Mouse (Mus musculus): ENCODE data around the gene Smyd4. TPM values are rescaled to one million over a fixed set of nuclear protein-coding genes. Genes with fewer than 3 reads are reported as not detected.

Smyd4 gene
- polyA plus RNA-seq, 1 experiment from 2014 or later, result 10.7 TPM

DNA sequence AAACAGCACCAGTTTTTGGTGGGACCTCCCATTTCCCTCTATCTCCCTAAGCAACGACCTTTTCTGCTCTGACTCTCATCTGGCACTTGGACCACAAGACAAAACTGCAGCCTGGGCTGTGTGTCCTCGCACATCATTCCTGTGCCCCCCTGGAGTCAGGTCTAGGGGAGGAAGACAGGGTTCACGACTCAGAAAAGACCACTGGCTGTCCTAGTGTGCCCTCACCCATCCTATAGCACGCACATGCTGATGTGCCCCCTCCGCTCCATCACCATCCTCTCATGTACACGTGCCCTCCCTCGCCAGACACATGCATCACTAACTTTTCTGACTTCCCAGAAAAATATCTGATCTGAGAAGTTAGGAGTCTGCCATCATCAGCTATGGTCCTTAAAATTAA, 71.8 kb downstream of the Smyd4 start:
- Histone ChIP-seq H3K9me3 (replicated peaks; ENCODE audit: control insufficient read depth, low read length) (no peaks in the 10 kb centered on the region), H3K27ac (ENCODE audit: low read depth, low read length) (no peak overlapping the region), H3K4me3 (ENCODE audit: low read depth, low read length) (no peak overlapping the region), H3K4me2 (ENCODE audit: low read length) (no peak overlapping the region), H3K4me1 (ENCODE audit: control insufficient read depth, insufficient read depth, low read length) (no peaks in the 10 kb centered on the region), H3K27me3 (replicated peaks; ENCODE audit: control insufficient read depth, insufficient read depth, low read length) (no peaks in the 10 kb centered on the region), H3K36me3 (ENCODE audit: control insufficient read depth, insufficient read depth, low read length) (no peaks in the 10 kb centered on the region), H3K9ac (ENCODE audit: low read length) (no peak overlapping the region)
- 81% methylated on average over 7 of the region's 7 CpGs for WGBS
- no peak for ATAC-seq
- no peak for DNase-seq (ENCODE audit: low spot score)

DNA sequence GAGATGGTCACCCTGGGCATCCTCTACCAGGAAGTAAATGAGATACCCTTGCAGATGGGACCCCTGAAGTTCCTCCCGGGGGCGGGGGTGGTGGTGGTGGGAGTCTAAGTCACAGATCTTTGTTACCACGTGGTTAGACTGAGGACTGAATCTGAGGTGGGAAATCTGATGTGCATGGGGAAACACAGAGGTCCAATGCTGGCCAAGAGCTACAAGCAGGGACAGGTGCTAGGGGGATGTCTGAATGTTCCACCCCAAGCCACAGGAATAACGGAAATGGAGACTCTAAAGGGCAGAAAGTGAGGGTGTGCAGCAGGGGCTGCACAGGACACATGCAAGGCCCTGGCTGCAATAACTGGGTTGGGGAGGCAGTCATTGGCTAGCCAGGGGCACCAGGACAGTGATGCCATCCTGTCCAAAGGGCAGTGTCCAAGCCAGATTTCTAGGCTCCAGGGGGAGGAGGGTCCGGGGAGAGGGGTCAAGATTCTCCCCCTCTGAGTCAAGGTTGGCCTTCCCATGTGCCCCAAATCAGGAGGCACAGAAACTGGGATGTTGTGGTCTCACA, 72.7 kb downstream of the Smyd4 start:
- Histone ChIP-seq H3K9me3 (replicated peaks; ENCODE audit: control insufficient read depth, low read length) (no peaks in the 10 kb centered on the region), H3K27me3 (replicated peaks; ENCODE audit: control insufficient read depth, insufficient read depth, low read length) (no peaks in the 10 kb centered on the region), H3K36me3 (ENCODE audit: control insufficient read depth, insufficient read depth, low read length) (no peaks in the 10 kb centered on the region), H3K4me3 (ENCODE audit: low read depth, low read length) (no peak overlapping the region), H3K9ac (ENCODE audit: low read length) (no peak overlapping the region), H3K27ac (ENCODE audit: low read depth, low read length) (no peak overlapping the region), H3K4me2 (ENCODE audit: low read length) (no peak overlapping the region), H3K4me1 (ENCODE audit: control insufficient read depth, insufficient read depth, low read length) (no peaks in the 10 kb centered on the region)
- DNase-seq (ENCODE audit: low spot score) (no peak), ATAC-seq (no peak)
- WGBS, result 72% methylated on average over 5 of the region's 5 CpGs

DNA sequence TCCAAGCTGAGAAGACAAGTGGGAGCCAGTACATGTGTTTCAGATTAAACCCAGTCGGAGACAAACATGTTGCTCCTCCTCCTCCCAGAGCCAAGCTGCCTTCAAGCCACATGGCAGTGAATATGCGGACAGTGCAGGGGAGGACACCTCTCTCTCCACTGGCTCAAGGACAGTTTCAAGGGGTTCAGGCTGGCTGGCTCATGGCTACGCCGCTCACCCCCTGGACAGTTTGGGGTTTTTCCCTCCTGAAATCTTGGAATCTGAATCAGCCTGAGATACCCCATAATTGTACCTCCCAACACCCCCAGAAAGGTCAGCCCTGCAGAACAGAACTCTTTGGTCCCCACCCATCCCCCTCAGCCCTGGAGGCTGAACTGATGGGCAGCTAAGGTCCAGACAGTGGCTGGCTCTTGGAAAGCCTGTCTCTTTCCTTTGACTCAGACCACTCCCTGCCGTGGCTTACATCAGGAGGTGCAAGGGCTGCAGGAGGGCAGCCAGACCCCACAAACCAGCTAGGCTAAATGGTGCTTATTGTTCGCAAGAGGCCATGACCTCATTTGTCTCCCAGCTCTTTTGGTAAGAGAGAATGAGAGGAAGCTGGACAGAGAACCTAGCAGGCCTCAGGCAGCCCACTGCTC, 73.3 kb downstream of the Smyd4 start:
- Histone ChIP-seq H3K4me3 (ENCODE audit: low read depth, low read length) (no peak overlapping the region), H3K36me3 (ENCODE audit: control insufficient read depth, insufficient read depth, low read length) (no peaks in the 10 kb centered on the region), H3K27me3 (replicated peaks; ENCODE audit: control insufficient read depth, insufficient read depth, low read length) (no peaks in the 10 kb centered on the region), H3K9ac (ENCODE audit: low read length) (no peak overlapping the region), H3K4me2 (ENCODE audit: low read length) (no peak overlapping the region), H3K27ac (ENCODE audit: low read depth, low read length) (no peak overlapping the region), H3K9me3 (replicated peaks; ENCODE audit: control insufficient read depth, low read length) (no peaks in the 10 kb centered on the region), H3K4me1 (ENCODE audit: control insufficient read depth, insufficient read depth, low read length) (no peaks in the 10 kb centered on the region)
- ATAC-seq (no peak), DNase-seq (ENCODE audit: low spot score) (no peak)
- 52% methylated on average over 6 of the region's 6 CpGs for WGBS

DNA sequence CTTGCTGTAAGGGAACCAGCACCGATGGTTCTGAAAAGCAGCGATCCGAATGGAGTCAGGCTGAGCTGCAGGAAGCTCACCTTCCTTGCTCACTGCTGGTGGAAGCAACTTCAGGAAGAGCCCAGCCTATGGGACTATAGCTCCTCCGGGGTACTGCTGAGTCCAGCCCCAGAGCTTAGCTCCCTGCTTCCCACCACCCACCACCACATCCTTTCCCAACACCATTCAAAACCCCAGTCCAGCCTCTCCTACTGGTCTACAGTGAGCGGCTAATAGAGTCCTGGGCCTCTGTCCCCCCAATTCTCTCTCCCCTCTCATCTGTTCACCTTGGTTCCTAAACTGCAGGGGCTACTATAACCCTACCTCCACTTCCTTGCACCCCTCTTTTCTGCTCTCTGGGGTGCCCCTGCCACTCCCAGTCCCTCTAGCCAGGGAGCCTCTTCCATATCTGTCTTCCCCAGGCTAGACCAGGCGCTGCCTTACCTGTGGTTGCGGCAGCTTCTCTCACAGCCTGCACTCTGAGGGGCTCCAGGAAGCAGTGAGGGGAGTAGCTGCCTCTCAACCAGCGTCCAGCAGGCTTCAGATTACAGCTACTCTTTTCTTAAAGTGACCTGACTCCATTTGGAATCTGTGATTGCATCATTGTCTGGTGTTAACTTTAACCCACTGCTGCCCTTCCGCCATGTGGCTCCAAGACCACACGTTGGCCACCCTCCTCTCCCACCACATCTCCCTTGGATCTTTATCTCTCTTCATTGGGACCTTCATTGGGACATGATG, 74.0 kb downstream of the Smyd4 start, which contains the start of gene Serpinf1:
Gene Serpinf1, minus strand, starts transcription at position 689 of the 780 bp plus-strand sequence.
- no peaks in the 10 kb centered on the region for H3K9me3 ChIP-seq (replicated peaks; ENCODE audit: control insufficient read depth, low read length)
- WGBS, result 58% methylated on average over 10 of the region's 10 CpGs
- ATAC-seq (no peak), DNase-seq (ENCODE audit: low spot score) (no peak)
- H3K4me1 ChIP-seq (ENCODE audit: control insufficient read depth, insufficient read depth, low read length), result no peaks in the 10 kb centered on the region
- H3K9ac ChIP-seq (ENCODE audit: low read length), result no peak within 1 kb of the TSS
- no peak within 1 kb of the TSS for H3K4me2 ChIP-seq (ENCODE audit: low read length)
- no peaks in the 10 kb centered on the region for H3K27me3 ChIP-seq (replicated peaks; ENCODE audit: control insufficient read depth, insufficient read depth, low read length)
- H3K27ac ChIP-seq (ENCODE audit: low read depth, low read length), result no peak within 1 kb of the TSS
- no peaks in the 10 kb centered on the region for H3K36me3 ChIP-seq (ENCODE audit: control insufficient read depth, insufficient read depth, low read length)
- no peak within 1 kb of the TSS for H3K4me3 ChIP-seq (ENCODE audit: low read depth, low read length)

DNA sequence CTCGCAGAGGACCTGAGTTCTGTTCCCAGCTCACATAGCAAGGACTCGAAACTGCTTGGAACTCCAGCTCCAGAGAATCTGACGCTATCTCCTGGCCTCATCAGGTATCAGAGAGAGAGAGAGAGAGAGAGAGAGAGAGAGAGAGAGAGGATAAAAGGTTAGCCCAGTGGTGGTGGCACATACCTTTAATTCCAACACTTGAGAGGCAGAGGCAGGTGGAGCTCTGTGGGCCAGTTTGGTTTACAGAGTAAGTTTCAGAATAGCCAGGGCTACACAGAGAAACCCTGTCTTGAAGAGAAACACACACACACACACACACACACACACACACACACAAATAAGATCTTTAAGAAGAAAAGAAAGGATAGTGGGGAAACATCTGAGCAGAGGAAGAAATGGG, 74.9 kb downstream of the Smyd4 start:
- DNase-seq (ENCODE audit: low spot score) (no peak), ATAC-seq (no peak)
- Histone ChIP-seq H3K36me3 (ENCODE audit: control insufficient read depth, insufficient read depth, low read length) (no peaks in the 10 kb centered on the region), H3K9ac (ENCODE audit: low read length) (no peak overlapping the region), H3K4me3 (ENCODE audit: low read depth, low read length) (no peak overlapping the region), H3K27ac (ENCODE audit: low read depth, low read length) (no peak overlapping the region), H3K9me3 (replicated peaks; ENCODE audit: control insufficient read depth, low read length) (no peaks in the 10 kb centered on the region), H3K4me2 (ENCODE audit: low read length) (no peak overlapping the region), H3K4me1 (ENCODE audit: control insufficient read depth, insufficient read depth, low read length) (no peaks in the 10 kb centered on the region), H3K27me3 (replicated peaks; ENCODE audit: control insufficient read depth, insufficient read depth, low read length) (no peaks in the 10 kb centered on the region)
- WGBS, result 81% methylated on average over 3 of the region's 3 CpGs

DNA sequence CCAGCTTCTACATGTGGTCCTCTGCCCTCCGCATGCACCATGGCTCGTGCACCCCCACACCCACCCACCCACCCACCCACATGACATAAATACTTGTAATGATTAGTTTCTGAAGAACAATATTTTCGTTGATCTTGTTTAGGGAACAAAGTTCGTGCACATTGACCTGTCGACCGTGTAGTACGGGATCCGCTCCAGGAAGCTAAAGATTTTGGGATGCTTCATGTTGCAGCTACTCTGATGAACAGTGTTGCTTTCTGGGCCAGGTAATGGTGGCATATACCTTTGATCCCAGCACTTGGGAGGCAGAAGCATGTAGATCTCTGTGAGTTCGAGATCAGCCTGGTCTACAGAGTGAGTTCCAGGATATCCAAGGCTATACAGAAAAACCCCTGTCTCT, 75.8 kb downstream of the Smyd4 start:
- WGBS, result 93% methylated on average over 9 of the region's 9 CpGs
- no peak for ATAC-seq
- no peak for DNase-seq (ENCODE audit: low spot score)
- H3K36me3 ChIP-seq (ENCODE audit: control insufficient read depth, insufficient read depth, low read length), result no peaks in the 10 kb centered on the region
- H3K4me2 ChIP-seq (ENCODE audit: low read length), result no peak overlapping the region
- no peaks in the 10 kb centered on the region for H3K9me3 ChIP-seq (replicated peaks; ENCODE audit: control insufficient read depth, low read length)
- H3K4me3 ChIP-seq (ENCODE audit: low read depth, low read length), result no peak overlapping the region
- H3K27me3 ChIP-seq (replicated peaks; ENCODE audit: control insufficient read depth, insufficient read depth, low read length), result no peaks in the 10 kb centered on the region
- no peaks in the 10 kb centered on the region for H3K4me1 ChIP-seq (ENCODE audit: control insufficient read depth, insufficient read depth, low read length)
- H3K27ac ChIP-seq (ENCODE audit: low read depth, low read length), result no peak overlapping the region
- H3K9ac ChIP-seq (ENCODE audit: low read length), result no peak overlapping the region

DNA sequence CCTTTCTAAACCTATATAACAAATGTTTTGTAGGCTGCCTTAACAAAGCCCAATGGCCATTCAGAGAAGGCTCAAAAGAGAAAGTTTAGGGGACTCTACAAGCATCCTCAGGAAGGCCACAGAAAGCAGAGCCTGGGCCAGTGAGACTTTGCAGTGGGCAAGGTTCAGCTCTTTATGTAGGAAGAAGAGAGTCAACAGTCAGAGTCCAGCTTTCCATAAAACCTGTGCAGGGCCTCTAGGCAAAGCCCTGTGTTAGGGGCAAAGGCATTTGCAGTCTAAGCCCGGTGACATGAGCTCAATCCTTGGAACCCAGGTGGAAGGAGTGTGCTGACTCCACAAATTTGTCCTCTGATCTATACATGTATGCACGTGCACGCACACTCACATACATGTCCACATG, 76.2 kb downstream of the Smyd4 start:
- 94% methylated on average over 3 of the region's 3 CpGs for WGBS
- no peak overlapping the region for H3K4me3 ChIP-seq (ENCODE audit: low read depth, low read length)
- DNase-seq (ENCODE audit: low spot score), result no peak
- H3K36me3 ChIP-seq (ENCODE audit: control insufficient read depth, insufficient read depth, low read length), result no peaks in the 10 kb centered on the region
- H3K4me2 ChIP-seq (ENCODE audit: low read length), result no peak overlapping the region
- H3K27ac ChIP-seq (ENCODE audit: low read depth, low read length), result no peak overlapping the region
- H3K4me1 ChIP-seq (ENCODE audit: control insufficient read depth, insufficient read depth, low read length), result no peaks in the 10 kb centered on the region
- ATAC-seq, result no peak
- no peak overlapping the region for H3K9ac ChIP-seq (ENCODE audit: low read length)
- no peaks in the 10 kb centered on the region for H3K9me3 ChIP-seq (replicated peaks; ENCODE audit: control insufficient read depth, low read length)
- no peaks in the 10 kb centered on the region for H3K27me3 ChIP-seq (replicated peaks; ENCODE audit: control insufficient read depth, insufficient read depth, low read length)

DNA sequence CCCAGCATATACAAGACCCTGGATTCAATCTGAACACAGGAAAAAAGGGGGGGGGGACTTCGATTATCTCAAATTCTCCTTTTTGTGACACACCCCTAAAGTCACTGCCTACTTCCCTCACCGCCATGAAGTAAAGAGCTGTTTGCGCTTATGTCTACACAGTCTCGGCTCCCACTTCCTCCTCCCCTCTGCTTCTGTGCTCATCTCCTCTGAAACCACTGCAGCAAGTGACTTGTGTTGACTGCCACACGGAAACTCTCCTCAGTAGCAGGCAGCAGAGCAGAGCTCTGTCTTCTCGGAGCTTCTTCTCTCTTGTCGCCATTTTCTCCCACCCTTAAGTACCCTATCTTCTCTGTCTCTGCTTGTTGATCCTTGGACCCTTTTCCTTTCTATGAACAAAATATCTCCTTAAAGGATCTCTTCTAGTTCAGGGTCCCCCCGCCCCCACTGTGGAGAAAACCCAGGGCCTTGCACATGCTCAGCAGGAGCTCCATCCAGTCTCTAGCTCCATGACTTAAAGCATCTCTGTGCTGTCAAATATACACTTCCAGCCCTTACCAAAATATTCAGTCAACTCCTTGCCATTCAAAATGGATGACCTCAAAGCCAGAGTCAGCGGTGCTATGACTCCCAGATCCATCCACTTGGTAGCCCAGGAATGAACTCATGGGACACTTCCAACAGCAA, 80.9 kb downstream of the Smyd4 start:
- Histone ChIP-seq H3K9me3 (replicated peaks; ENCODE audit: control insufficient read depth, low read length) (no peaks in the 10 kb centered on the region), H3K9ac (ENCODE audit: low read length) (no peak overlapping the region), H3K27me3 (replicated peaks; ENCODE audit: control insufficient read depth, insufficient read depth, low read length) (no peaks in the 10 kb centered on the region), H3K36me3 (ENCODE audit: control insufficient read depth, insufficient read depth, low read length) (no peaks in the 10 kb centered on the region), H3K4me2 (ENCODE audit: low read length) (no peak overlapping the region), H3K27ac (ENCODE audit: low read depth, low read length) (no peak overlapping the region), H3K4me3 (ENCODE audit: low read depth, low read length) (no peak overlapping the region), H3K4me1 (ENCODE audit: control insufficient read depth, insufficient read depth, low read length) (peaks cover 14% of the 10 kb centered on the region; the same call in 1 of the 2 replicates)
- no peak for DNase-seq (ENCODE audit: low spot score)
- no peak for ATAC-seq
- 91% methylated on average over 9 of the region's 9 CpGs for WGBS
